Mouse (Mus musculus): ENCODE measurements around the gene Trpc2. TPM values are rescaled to one million over a fixed set of nuclear protein-coding genes. Genes with fewer than 3 reads are reported as not detected.

Trpc2 gene
- total and polyA plus RNA-seq, 2 experiments from 2014 or later, result 1.2 TPM; not detected in 1

- no peak overlapping the region for H3K4me3 ChIP-seq (ENCODE audit: low read depth, low read length)
- no peaks in the 10 kb centered on the region for H3K36me3 ChIP-seq (replicated peaks; ENCODE audit: control insufficient read depth, insufficient read depth, low read length)
- H3K4me1 ChIP-seq (ENCODE audit: control insufficient read depth, insufficient read depth), result peaks cover 22% of the 10 kb centered on the region
- H3K27ac ChIP-seq (ENCODE audit: low read depth), result no peak overlapping the region
- no peak for TF ChIP-seq EP300 (IDR thresholded peaks at IDR 0.05; ENCODE audit: low read depth)
- 0 out of 2 replicates have a peak, but pooled peaks have one; percentile 0 for TF ChIP-seq CTCF (IDR thresholded peaks at IDR 0.05; ENCODE audit: low read depth)
- H3K9me3 ChIP-seq (replicated peaks; ENCODE audit: control insufficient read depth, low read length), result no peaks in the 10 kb centered on the region
- no peaks in the 10 kb centered on the region for H3K27me3 ChIP-seq (ENCODE audit: control insufficient read depth, insufficient read depth, low read length)
- no peak overlapping the region for H3K9ac ChIP-seq (replicated peaks; ENCODE audit: low read depth, low read length)
- no peak overlapping the region for H3K4me2 ChIP-seq (ENCODE audit: low read depth, low read length)
- no peak for ATAC-seq (ENCODE audit: insufficient read depth, low read depth)
- WGBS, result 55% methylated on average over 8 of the region's 8 CpGs
- no peak for DNase-seq (ENCODE audit: low spot score)
Measured at GRCm38 (mm10) chr7:102102241-102102640, 19.3 kb downstream of the Trpc2 start.

- no peak for DNase-seq (ENCODE audit: low spot score)
- TF ChIP-seq CTCF (IDR thresholded peaks at IDR 0.05; ENCODE audit: low read depth) (no peak), EP300 (IDR thresholded peaks at IDR 0.05; ENCODE audit: low read depth) (no peak)
- no peaks in the 10 kb centered on the region for H3K36me3 ChIP-seq (replicated peaks; ENCODE audit: control insufficient read depth, insufficient read depth, low read length)
- H3K4me1 ChIP-seq (ENCODE audit: control insufficient read depth, insufficient read depth), result peaks cover 22% of the 10 kb centered on the region
- no peak overlapping the region for H3K27ac ChIP-seq (ENCODE audit: low read depth)
- no peaks in the 10 kb centered on the region for H3K27me3 ChIP-seq (ENCODE audit: control insufficient read depth, insufficient read depth, low read length)
- 54% methylated on average over 6 of the region's 6 CpGs for WGBS
- no peak overlapping the region for H3K4me2 ChIP-seq (ENCODE audit: low read depth, low read length)
- no peaks in the 10 kb centered on the region for H3K9me3 ChIP-seq (replicated peaks; ENCODE audit: control insufficient read depth, low read length)
- no peak for ATAC-seq (ENCODE audit: insufficient read depth, low read depth)
- H3K9ac ChIP-seq (replicated peaks; ENCODE audit: low read depth, low read length), result no peak overlapping the region
- H3K4me3 ChIP-seq (ENCODE audit: low read depth, low read length), result no peak overlapping the region
Measured at GRCm38 (mm10) chr7:102102696-102103095, 19.8 kb downstream of the Trpc2 start.

DNA sequence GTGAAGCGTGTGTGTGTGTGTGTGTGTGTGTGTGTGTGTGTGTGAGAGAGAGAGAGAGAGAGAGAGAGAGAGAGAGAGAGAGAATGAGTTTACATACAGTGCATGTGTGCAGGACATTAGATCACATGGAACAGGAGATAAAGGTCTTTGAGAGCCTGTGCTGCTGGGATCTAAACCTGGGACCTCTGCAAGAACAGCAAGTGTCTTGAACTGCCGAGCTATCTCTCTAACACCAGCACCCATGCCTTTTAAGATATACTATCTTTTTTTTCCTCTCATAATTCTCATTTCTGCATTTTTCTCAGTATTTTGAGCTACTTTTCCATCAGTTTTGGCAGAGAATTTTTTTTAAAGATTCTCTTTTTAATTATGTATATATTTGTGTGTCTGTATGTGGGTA is 20.6 kb downstream of the Trpc2 start:
- H3K27ac ChIP-seq (ENCODE audit: low read depth), result no peak overlapping the region
- no peak overlapping the region for H3K4me3 ChIP-seq (ENCODE audit: low read depth, low read length)
- no peaks in the 10 kb centered on the region for H3K27me3 ChIP-seq (ENCODE audit: control insufficient read depth, insufficient read depth, low read length)
- H3K9ac ChIP-seq (replicated peaks; ENCODE audit: low read depth, low read length), result no peak overlapping the region
- peaks cover 22% of the 10 kb centered on the region for H3K4me1 ChIP-seq (ENCODE audit: control insufficient read depth, insufficient read depth)
- DNase-seq (ENCODE audit: low spot score), result no peak
- no peak overlapping the region for H3K4me2 ChIP-seq (ENCODE audit: low read depth, low read length)
- H3K9me3 ChIP-seq (replicated peaks; ENCODE audit: control insufficient read depth, low read length), result no peaks in the 10 kb centered on the region
- 55% methylated on average over 2 of the region's 2 CpGs for WGBS
- H3K36me3 ChIP-seq (replicated peaks; ENCODE audit: control insufficient read depth, insufficient read depth, low read length), result no peaks in the 10 kb centered on the region
- ATAC-seq (ENCODE audit: insufficient read depth, low read depth), result no peak
- TF ChIP-seq EP300 (IDR thresholded peaks at IDR 0.05; ENCODE audit: low read depth), result no peak
- no peak for TF ChIP-seq CTCF (IDR thresholded peaks at IDR 0.05; ENCODE audit: low read depth)

DNA sequence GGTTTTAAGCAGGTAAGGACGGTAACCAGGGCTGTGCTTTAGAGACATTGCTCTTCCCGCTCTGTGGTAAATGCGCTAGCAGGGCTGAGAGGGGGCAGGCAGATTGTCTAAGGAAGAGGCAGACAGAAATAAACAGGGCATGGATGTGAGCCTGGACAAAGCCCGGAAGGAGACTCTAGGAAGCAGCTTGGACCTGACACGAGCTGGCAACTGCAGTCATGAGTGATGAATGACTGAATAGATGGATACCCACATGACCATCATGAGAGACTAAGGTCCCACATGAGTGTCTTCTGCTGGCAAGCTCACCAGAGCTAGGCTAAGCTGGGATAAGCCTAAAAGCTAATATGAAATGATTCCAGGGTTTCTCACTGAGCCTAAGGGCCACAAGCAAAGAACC is 21.2 kb downstream of the Trpc2 start:
- no peaks in the 10 kb centered on the region for H3K27me3 ChIP-seq (ENCODE audit: control insufficient read depth, insufficient read depth, low read length)
- H3K9ac ChIP-seq (replicated peaks; ENCODE audit: low read depth, low read length), result no peak overlapping the region
- TF ChIP-seq EP300 (IDR thresholded peaks at IDR 0.05; ENCODE audit: low read depth), result no peak
- TF ChIP-seq CTCF (IDR thresholded peaks at IDR 0.05; ENCODE audit: low read depth), result no peak
- H3K4me3 ChIP-seq (ENCODE audit: low read depth, low read length), result no peak overlapping the region
- DNase-seq (ENCODE audit: low spot score) (no peak), ATAC-seq (ENCODE audit: insufficient read depth, low read depth) (no peak)
- H3K36me3 ChIP-seq (replicated peaks; ENCODE audit: control insufficient read depth, insufficient read depth, low read length), result no peaks in the 10 kb centered on the region
- H3K9me3 ChIP-seq (replicated peaks; ENCODE audit: control insufficient read depth, low read length), result no peaks in the 10 kb centered on the region
- no peak overlapping the region for H3K27ac ChIP-seq (ENCODE audit: low read depth)
- H3K4me2 ChIP-seq (ENCODE audit: low read depth, low read length), result no peak overlapping the region
- WGBS, result 49% methylated on average over 5 of the region's 5 CpGs
- peaks cover 22% of the 10 kb centered on the region for H3K4me1 ChIP-seq (ENCODE audit: control insufficient read depth, insufficient read depth)

GRCm38 (mm10) chr7:102106700-102107141 is 23.8 kb downstream of the Trpc2 start:
- Histone ChIP-seq H3K9me3 (replicated peaks; ENCODE audit: control insufficient read depth, low read length) (no peaks in the 10 kb centered on the region), H3K9ac (replicated peaks; ENCODE audit: low read depth, low read length) (peak overlapping the region; percentile 47), H3K4me1 (ENCODE audit: control insufficient read depth, insufficient read depth) (0 out of 2 replicates have a peak, but pooled peaks cover 6% of the 10 kb centered on the region), H3K4me2 (ENCODE audit: low read depth, low read length) (peak overlapping the region; percentile 63), H3K4me3 (ENCODE audit: low read depth, low read length) (peak overlapping the region; percentile 32), H3K36me3 (replicated peaks; ENCODE audit: control insufficient read depth, insufficient read depth, low read length) (no peaks in the 10 kb centered on the region), H3K27ac (ENCODE audit: low read depth) (no peak overlapping the region), H3K27me3 (ENCODE audit: control insufficient read depth, insufficient read depth, low read length) (no peaks in the 10 kb centered on the region)
- ATAC-seq (ENCODE audit: insufficient read depth, low read depth) (peak; percentile 28; the same call in 1 of the 2 replicates), DNase-seq (ENCODE audit: low spot score) (no peak)
- 12% methylated on average over 23 of the region's 23 CpGs for WGBS
- no peak for TF ChIP-seq CTCF (IDR thresholded peaks at IDR 0.05; ENCODE audit: low read depth)
- TF ChIP-seq EP300 (IDR thresholded peaks at IDR 0.05; ENCODE audit: low read depth), result no peak

DNA sequence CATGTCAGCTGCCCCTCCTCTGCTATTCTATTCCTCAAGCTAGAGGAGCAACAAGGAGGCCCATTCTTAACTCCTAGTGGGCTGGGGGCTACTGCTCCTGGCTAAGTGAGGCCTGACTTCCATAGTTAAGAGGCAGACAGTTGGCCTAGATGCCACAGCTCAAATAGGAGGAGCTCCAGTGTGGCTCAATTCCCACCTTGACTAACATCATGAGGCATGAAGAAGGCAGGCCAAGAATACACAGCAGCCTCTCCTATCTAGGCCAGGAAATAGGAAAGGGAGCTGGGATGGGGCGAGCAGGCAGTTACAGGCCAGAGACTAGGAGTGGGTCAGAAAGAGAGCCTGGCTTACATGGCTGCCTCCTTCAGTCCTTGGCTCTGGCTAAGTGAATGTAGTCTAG is 25.3 kb downstream of the Trpc2 start:
- no peak overlapping the region for H3K27ac ChIP-seq (ENCODE audit: low read depth)
- no peaks in the 10 kb centered on the region for H3K36me3 ChIP-seq (replicated peaks; ENCODE audit: control insufficient read depth, insufficient read depth, low read length)
- no peak for ATAC-seq (ENCODE audit: insufficient read depth, low read depth)
- peak overlapping the region; percentile 19; the same call in 1 of the 2 replicates for H3K4me2 ChIP-seq (ENCODE audit: low read depth, low read length)
- H3K9me3 ChIP-seq (replicated peaks; ENCODE audit: control insufficient read depth, low read length), result no peaks in the 10 kb centered on the region
- no peak overlapping the region for H3K9ac ChIP-seq (replicated peaks; ENCODE audit: low read depth, low read length)
- H3K4me1 ChIP-seq (ENCODE audit: control insufficient read depth, insufficient read depth), result 0 out of 2 replicates have a peak, but pooled peaks cover 6% of the 10 kb centered on the region
- no peaks in the 10 kb centered on the region for H3K27me3 ChIP-seq (ENCODE audit: control insufficient read depth, insufficient read depth, low read length)
- no peak for DNase-seq (ENCODE audit: low spot score)
- no peak overlapping the region for H3K4me3 ChIP-seq (ENCODE audit: low read depth, low read length)
- TF ChIP-seq CTCF (IDR thresholded peaks at IDR 0.05; ENCODE audit: low read depth) (no peak), EP300 (IDR thresholded peaks at IDR 0.05; ENCODE audit: low read depth) (no peak)
- WGBS, result 79% methylated on average over 1 of the region's 1 CpGs

All from heart, postnatal 0 days (tissue).